8 mouse cellular contexts compared by ENCODE assay signal in the genomic region with DNA sequence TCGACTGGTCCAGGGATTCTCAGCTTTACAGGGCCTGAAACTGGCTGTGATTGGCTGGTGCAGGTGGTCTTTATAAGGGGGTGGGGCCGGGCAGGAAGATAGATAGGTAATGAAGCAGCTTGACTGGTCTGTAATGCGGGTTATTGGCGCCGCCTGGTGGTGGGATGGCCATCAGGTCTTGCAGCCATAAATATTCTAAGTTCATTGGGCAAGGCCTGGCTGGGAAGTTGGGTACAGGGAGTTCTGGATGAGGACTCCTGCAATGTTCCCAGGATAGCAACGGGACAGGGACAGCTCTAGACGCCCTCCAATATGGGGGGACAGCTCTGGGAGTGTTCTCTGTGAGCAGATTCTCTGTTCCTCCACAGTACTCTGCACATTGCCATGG. TPM values are rescaled to one million over a fixed set of nuclear protein-coding genes. Genes with fewer than 3 reads are reported as not detected.
DNase-seq lines count a peak whose midpoint lies in the region; ATAC-seq and TF ChIP-seq lines count a peak whose summit lies in the region.

No protein-coding gene starts in this region.

- H3K27ac ChIP-seq in embryonic facial prominence, embryonic 14.5 days (replicated peaks; ENCODE audit: low read depth, low read length), result no peak overlapping the region
- no peak overlapping the region for H3K27ac ChIP-seq in heart, embryonic 10.5 days
- no peak overlapping the region for H3K27ac ChIP-seq in kidney, embryonic 14.5 days (ENCODE audit: low read depth, low read length)

- no peak overlapping the region for H3K9ac ChIP-seq in embryonic facial prominence, embryonic 14.5 days (ENCODE audit: low read depth, low read length)
- H3K9ac ChIP-seq in kidney, embryonic 14.5 days (ENCODE audit: low read depth, low read length), result no peak overlapping the region

- 0 out of 2 replicates have a peak, but pooled peaks cover 5% of the 10 kb centered on the region for H3K36me3 ChIP-seq in embryonic facial prominence, embryonic 14.5 days (ENCODE audit: control insufficient read depth, insufficient read depth, low read length)
- peaks cover 4% of the 10 kb centered on the region; the same call in 1 of the 2 replicates for H3K36me3 ChIP-seq in heart, embryonic 10.5 days
- no peaks in the 10 kb centered on the region for H3K36me3 ChIP-seq in kidney, embryonic 14.5 days (ENCODE audit: control insufficient read depth, insufficient read depth, low read length)
- no peaks in the 10 kb centered on the region for H3K36me3 ChIP-seq in myocyte (ENCODE audit: control insufficient read depth, insufficient read depth)

- H3K4me2 ChIP-seq in embryonic facial prominence, embryonic 14.5 days (ENCODE audit: low read depth, low read length), result peak overlapping the region; percentile 32; the same call in 1 of the 2 replicates
- H3K4me2 ChIP-seq in kidney, embryonic 14.5 days (replicated peaks; ENCODE audit: low read depth, low read length), result peak overlapping the region; percentile 31; the same call in 1 of the 2 replicates
- H3K4me2 ChIP-seq in myocyte (ENCODE audit: low read depth), result peak overlapping the region; percentile 73

- DNase-seq in 416B (ENCODE audit: low read depth), result peak; percentile 83
- peak; percentile 68 to 75 for DNase-seq in adrenal gland, postnatal 4 days (ENCODE audit: low spot score in 2 of 2)
- DNase-seq in embryonic facial prominence, embryonic 14.5 days (ENCODE audit: low spot score), result peak; percentile 89
- DNase-seq in heart, embryonic 10.5 days (ENCODE audit: low spot score), result peak; percentile 94
- DNase-seq in liver, result peak; percentile 86
- peak; percentile 77 to 91 for DNase-seq in spleen, postnatal 4 days (ENCODE audit: low spot score in 2 of 2)

- TF ChIP-seq POLR2A in myocyte (IDR thresholded peaks at IDR 0.05; ENCODE audit: insufficient read length, low read depth), result no peak

- H3K27me3 ChIP-seq in embryonic facial prominence, embryonic 14.5 days (replicated peaks; ENCODE audit: control insufficient read depth, insufficient read depth, low read length), result no peaks in the 10 kb centered on the region
- H3K27me3 ChIP-seq in heart, embryonic 10.5 days (ENCODE audit: insufficient read depth, poor library complexity, severe bottlenecking), result peaks cover 13% of the 10 kb centered on the region; the same call in 1 of the 2 replicates
- no peaks in the 10 kb centered on the region for H3K27me3 ChIP-seq in kidney, embryonic 14.5 days (ENCODE audit: control insufficient read depth, insufficient read depth, low read length)
- no peaks in the 10 kb centered on the region for H3K27me3 ChIP-seq in myocyte (ENCODE audit: control insufficient read depth, insufficient read depth, insufficient read length)

- peaks cover 29% of the 10 kb centered on the region for H3K4me1 ChIP-seq in embryonic facial prominence, embryonic 14.5 days (ENCODE audit: control insufficient read depth, insufficient read depth, low read length)
- peaks cover 27% of the 10 kb centered on the region; the same call in 1 of the 2 replicates for H3K4me1 ChIP-seq in heart, embryonic 10.5 days
- H3K4me1 ChIP-seq in kidney, embryonic 14.5 days (ENCODE audit: control insufficient read depth, insufficient read depth, low read length), result peaks cover 7% of the 10 kb centered on the region; the same call in 1 of the 2 replicates

- ATAC-seq in embryonic facial prominence, embryonic 14.5 days (ENCODE audit: low read depth), result peak; percentile 60
- peak; percentile 77; the same call in 1 of the 2 replicates for ATAC-seq in kidney, embryonic 14.5 days (ENCODE audit: low FRiP score, low TSS enrichment)

- no peak overlapping the region for H3ac ChIP-seq in myocyte (ENCODE audit: control insufficient read depth, insufficient read length)

- no peak overlapping the region for H3K4me3 ChIP-seq in embryonic facial prominence, embryonic 14.5 days (ENCODE audit: low read depth, low read length)
- H3K4me3 ChIP-seq in heart, embryonic 10.5 days, result peak overlapping the region; percentile 48
- 0 out of 2 replicates have a peak overlapping the region, but pooled peaks have one; percentile 8 for H3K4me3 ChIP-seq in kidney, embryonic 14.5 days (ENCODE audit: low read length)
- no peak overlapping the region for H3K4me3 ChIP-seq in myocyte

- H3K79me2 ChIP-seq in myocyte (ENCODE audit: control insufficient read depth, insufficient read depth), result no peaks in the 10 kb centered on the region

- 2% methylated on average over 6 of the region's 7 CpGs for WGBS in embryonic facial prominence, embryonic 14.5 days
- 1% methylated on average over 7 of the region's 7 CpGs for WGBS in heart, embryonic 10.5 days
- 3% methylated on average over 7 of the region's 7 CpGs for WGBS in kidney, embryonic 14.5 days

- peaks cover 5% of the 10 kb centered on the region; the same call in 1 of the 2 replicates for H3K9me3 ChIP-seq in embryonic facial prominence, embryonic 14.5 days (ENCODE audit: control insufficient read depth, low read length)
- 0 out of 2 replicates have a peak, but pooled peaks cover 3% of the 10 kb centered on the region for H3K9me3 ChIP-seq in heart, embryonic 10.5 days
- H3K9me3 ChIP-seq in kidney, embryonic 14.5 days (ENCODE audit: control insufficient read depth, low read length), result no peaks in the 10 kb centered on the region

TF ChIP-seq in myocyte, 11 proteins besides CTCF, POLR2A, EP300 and RAD21:
- TF ChIP-seq POLR2AphosphoS2 (IDR thresholded peaks at IDR 0.05; ENCODE audit: insufficient read length, low read depth) (no peak), CEBPB (IDR thresholded peaks at IDR 0.05; ENCODE audit: insufficient read depth, poor library complexity, severe bottlenecking) (no peak), REST (IDR thresholded peaks at IDR 0.05; ENCODE audit: insufficient read depth, insufficient read length) (no peak), MYOD1 (IDR thresholded peaks at IDR 0.05; ENCODE audit: control insufficient read depth in 1 of 3, insufficient read length in 2 of 3, low read depth in 2 of 3) (peak in 1 of 3 experiments; percentile 3), MYOG (IDR thresholded peaks at IDR 0.05; ENCODE audit: control insufficient read depth in 1 of 3, insufficient read depth in 1 of 3, insufficient read length in 2 of 3, low read depth in 2 of 3) (no peak)

RNA-seq across cellular contexts. Expression of a gene that starts 11.6 kb away (rescaled TPM):
- 10 to 100 TPM; 41.3 to 42.0 TPM for total RNA-seq in adrenal gland, postnatal 4 days (2021)
- polyA plus RNA-seq in embryonic facial prominence, embryonic 14.5 days (2014; fragmentation: Nextera tagmentation; extraction: Ambion mirVana), result 49.7 and 60.1 TPM in 2 replicates
- 53.1 and 68.9 TPM in 2 replicates for polyA plus RNA-seq in heart, embryonic 10.5 days (2016; fragmentation: Nextera tagmentation; extraction: Ambion mirVana)
- polyA plus RNA-seq in kidney, embryonic 14.5 days (2014; fragmentation: Nextera tagmentation; extraction: Ambion mirVana), result 53.0 and 57.6 TPM in 2 replicates
- polyA plus RNA-seq in myocyte (2012; fragmentation: generic; extraction: Trizol), result 31.5 TPM

RNA-seq across cellular contexts. Expression of a gene that starts 15.6 kb away (rescaled TPM):
- 1 to 10 TPM; 4.0 to 5.0 TPM for total RNA-seq in adrenal gland, postnatal 4 days (2021)
- polyA plus RNA-seq in embryonic facial prominence, embryonic 14.5 days (2014; fragmentation: Nextera tagmentation; extraction: Ambion mirVana), result 13.9 and 15.4 TPM in 2 replicates
- polyA plus RNA-seq in heart, embryonic 10.5 days (2016; fragmentation: Nextera tagmentation; extraction: Ambion mirVana), result 0.47 and 0.62 TPM in 2 replicates
- polyA plus RNA-seq in kidney, embryonic 14.5 days (2014; fragmentation: Nextera tagmentation; extraction: Ambion mirVana), result 2.2 and 5.1 TPM in 2 replicates
- polyA plus RNA-seq in myocyte (2012; fragmentation: generic; extraction: Trizol), result 0.49 TPM

RNA-seq across cellular contexts. Expression of a gene that starts 23.3 kb away (rescaled TPM):
- total RNA-seq in adrenal gland, postnatal 4 days (2021), result 10 to 100 TPM in 1 of 2 experiments, 1 to 10 TPM in 1; 9.3 to 12.8 TPM
- 78.9 and 83.0 TPM in 2 replicates for polyA plus RNA-seq in embryonic facial prominence, embryonic 14.5 days (2014; fragmentation: Nextera tagmentation; extraction: Ambion mirVana)
- 3.3 and 3.7 TPM in 2 replicates for polyA plus RNA-seq in heart, embryonic 10.5 days (2016; fragmentation: Nextera tagmentation; extraction: Ambion mirVana)
- 5.5 and 6.8 TPM in 2 replicates for polyA plus RNA-seq in kidney, embryonic 14.5 days (2014; fragmentation: Nextera tagmentation; extraction: Ambion mirVana)
- 0.06 TPM for polyA plus RNA-seq in myocyte (2012; fragmentation: generic; extraction: Trizol)

RNA-seq across cellular contexts. Expression of a gene that starts 47.8 kb away (rescaled TPM):
- 10 to 100 TPM; 70.0 to 75.4 TPM for total RNA-seq in adrenal gland, postnatal 4 days (2021)
- polyA plus RNA-seq in embryonic facial prominence, embryonic 14.5 days (2014; fragmentation: Nextera tagmentation; extraction: Ambion mirVana), result 32.9 and 33.0 TPM in 2 replicates
- 74.9 and 86.4 TPM in 2 replicates for polyA plus RNA-seq in heart, embryonic 10.5 days (2016; fragmentation: Nextera tagmentation; extraction: Ambion mirVana)
- 19.7 and 68.6 TPM in 2 replicates for polyA plus RNA-seq in kidney, embryonic 14.5 days (2014; fragmentation: Nextera tagmentation; extraction: Ambion mirVana)
- 84.1 TPM for polyA plus RNA-seq in myocyte (2012; fragmentation: generic; extraction: Trizol)

RNA-seq across cellular contexts. Expression of a gene that starts 53.8 kb away (rescaled TPM):
- 10 to 100 TPM; 64.1 to 70.7 TPM for total RNA-seq in adrenal gland, postnatal 4 days (2021)
- polyA plus RNA-seq in embryonic facial prominence, embryonic 14.5 days (2014; fragmentation: Nextera tagmentation; extraction: Ambion mirVana), result 62.4 and 64.2 TPM in 2 replicates
- 49.1 and 74.8 TPM in 2 replicates for polyA plus RNA-seq in heart, embryonic 10.5 days (2016; fragmentation: Nextera tagmentation; extraction: Ambion mirVana)
- polyA plus RNA-seq in kidney, embryonic 14.5 days (2014; fragmentation: Nextera tagmentation; extraction: Ambion mirVana), result 35.6 and 43.3 TPM in 2 replicates
- 236 TPM for polyA plus RNA-seq in myocyte (2012; fragmentation: generic; extraction: Trizol)

Comparison
In these comparisons a context has a peak if more than half of its experiments do, and no peak if none do; other contexts are left out.
1. H3K4me3 ChIP-seq: peak in heart, embryonic 10.5 days (single experiment) and kidney, embryonic 14.5 days (single experiment); none in embryonic facial prominence, embryonic 14.5 days (single experiment) and myocyte (single experiment).
2. RNA of a gene that starts 23.3 kb away (polyA plus RNA-seq): 78.9 to 83.0 TPM in embryonic facial prominence, embryonic 14.5 days; 5.5 to 6.8 TPM in kidney, embryonic 14.5 days, 3.3 to 3.7 TPM in heart, embryonic 10.5 days and 0.06 TPM in myocyte (single experiment); every median in the first group is over 10 times any median in the second.
3. Peak in every context shown above with its lines, with median percentiles within 50 percentile points of each other: DNase-seq and H3K4me2 ChIP-seq.